ENCODE assay signal across 18 mouse cellular contexts in the genomic region with DNA sequence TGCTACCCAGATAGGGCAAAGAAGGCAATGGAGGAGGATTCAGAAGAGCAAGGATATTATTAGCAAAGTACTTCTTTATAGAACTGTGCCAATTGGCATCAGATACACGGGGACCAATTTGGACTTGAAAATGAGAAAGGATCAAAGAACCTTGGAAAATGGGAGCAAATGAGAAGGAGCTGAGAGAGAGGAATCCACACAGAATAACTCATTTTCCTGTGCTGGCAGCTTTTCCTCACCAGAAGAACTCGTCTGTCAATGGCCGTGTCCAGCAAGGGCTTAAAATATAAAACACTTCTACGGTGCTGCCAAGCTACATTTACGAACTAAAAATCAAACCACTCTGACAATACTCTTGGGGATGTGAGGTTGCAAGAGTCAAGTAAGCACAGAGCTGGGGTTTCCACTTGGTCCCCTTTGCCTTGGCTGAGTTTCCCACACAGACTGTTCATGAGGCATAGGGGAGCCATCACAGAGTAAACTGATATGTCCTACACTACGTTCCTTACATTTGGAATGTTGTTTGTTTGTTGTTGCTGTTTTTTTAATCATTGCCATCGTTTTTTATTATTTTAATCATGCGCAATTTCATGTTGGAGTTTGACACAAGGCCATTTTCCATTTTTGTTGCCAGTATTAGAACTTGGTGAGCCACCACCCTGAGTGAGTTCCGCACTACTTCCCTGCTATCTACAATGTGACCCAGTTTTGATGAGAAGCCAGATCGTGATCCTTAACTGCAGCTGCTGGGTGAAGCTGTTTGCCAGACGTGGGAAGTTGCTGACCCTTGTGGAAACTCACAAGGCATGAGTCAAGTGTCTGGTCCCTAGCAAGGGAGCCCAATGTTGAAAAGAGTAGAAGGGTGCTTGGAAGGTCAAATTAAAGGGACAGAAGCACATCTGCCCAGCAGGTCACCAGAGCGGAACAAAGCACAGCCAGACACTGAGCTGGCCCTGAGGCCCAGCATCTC.
A peak's percentile ranks its signal among the peaks of the same experiment; 100 is the strongest.
DNase-seq lines count a peak whose midpoint lies in the region; ATAC-seq and TF ChIP-seq lines count a peak whose summit lies in the region.
"Had no signal": no experiment of that assay in that cellular context is flagged by ENCODE, and none has a peak within 500 bp of the region (broad histone marks: within the 10 kb centered on the region; RNA-seq: fewer than 3 reads in every experiment).

No protein-coding gene starts in this region.

- H3K27ac ChIP-seq in CH12.LX (ENCODE audit: insufficient read depth, low read depth): no peak overlapping the region
- H3K27ac ChIP-seq in embryonic facial prominence, embryonic 14.5 days (replicated peaks; ENCODE audit: low read depth, low read length): no peak overlapping the region; the same call in 1 of the 2 replicates
- H3K27ac ChIP-seq in midbrain, embryonic 13.5 days: no peak overlapping the region
- H3K27ac ChIP-seq: forebrain, embryonic 15.5 days; hindbrain, embryonic 12.5 days; intestine, embryonic 15.5 days; limb, embryonic 15.5 days; liver, embryonic 15.5 days had no signal

- TF ChIP-seq RAD21 in CH12.LX (IDR thresholded peaks at IDR 0.05; ENCODE audit: low read depth, low read length): no peak

- H3K4me3 ChIP-seq in CH12.LX (replicated peaks in 1 of 3; ENCODE audit: low read depth in 2 of 3, low read length in 2 of 3, poor library complexity in 1 of 3): no peak overlapping the region
- H3K4me3 ChIP-seq in embryonic facial prominence, embryonic 14.5 days (ENCODE audit: low read depth, low read length): no peak overlapping the region
- H3K4me3 ChIP-seq in midbrain, embryonic 13.5 days (replicated peaks): no peak overlapping the region
- H3K4me3 ChIP-seq: forebrain, embryonic 15.5 days; hindbrain, embryonic 12.5 days; intestine, embryonic 15.5 days; limb, embryonic 15.5 days; liver, embryonic 15.5 days had no signal

- H3K27me3 ChIP-seq in CH12.LX (replicated peaks): no peaks in the 10 kb centered on the region
- no peaks in the 10 kb centered on the region for H3K27me3 ChIP-seq in embryonic facial prominence, embryonic 14.5 days (replicated peaks; ENCODE audit: control insufficient read depth, insufficient read depth, low read length)
- 0 out of 2 replicates have a peak, but pooled peaks cover 3% of the 10 kb centered on the region for H3K27me3 ChIP-seq in midbrain, embryonic 13.5 days
- H3K27me3 ChIP-seq: forebrain, embryonic 15.5 days; hindbrain, embryonic 12.5 days; intestine, embryonic 15.5 days; limb, embryonic 15.5 days; liver, embryonic 15.5 days had no signal

- DNase-seq in heart, adult 11 months: peak; percentile 86
- no peak for DNase-seq in heart, postnatal 14 days
- no peak for DNase-seq in CH12.LX (ENCODE audit: extremely low read depth)
- DNase-seq in embryonic facial prominence, embryonic 14.5 days (ENCODE audit: low spot score): peak; percentile 87
- DNase-seq in gastrocnemius, postnatal 25 days: peak; percentile 68
- no peak for DNase-seq in adrenal gland, adult 18-20 months (ENCODE audit: low spot score in 2 of 2)
- DNase-seq: cerebellum, adult 9-10 months; heart, postnatal 10 days; kidney, postnatal 36 days; right cerebral cortex, adult 18-20 months; thymus, postnatal 36 days had no signal

- no peak for TF ChIP-seq CTCF in CH12.LX (conservative IDR thresholded peaks at IDR 0.05 in 1 of 2, IDR thresholded peaks at IDR 0.05 in 1 of 2; ENCODE audit: low read depth in 2 of 2, low read length in 2 of 2)

- TF ChIP-seq EP300 in CH12.LX (IDR thresholded peaks at IDR 0.05; ENCODE audit: low read length): no peak

- TF ChIP-seq POLR2A in CH12.LX (IDR thresholded peaks at IDR 0.05; ENCODE audit: low read depth, low read length): no peak

- intact Hi-C loops in heart, postnatal 14 days (cut with DNase I): no loop called here

- ATAC-seq in embryonic facial prominence, embryonic 14.5 days (ENCODE audit: low read depth): no peak
- no peak for ATAC-seq in midbrain, embryonic 13.5 days
- ATAC-seq: forebrain, embryonic 15.5 days; intestine, embryonic 15.5 days had no signal

- no peak overlapping the region for H3K9ac ChIP-seq in CH12.LX (ENCODE audit: insufficient read depth, low read depth)
- no peak overlapping the region for H3K9ac ChIP-seq in embryonic facial prominence, embryonic 14.5 days (ENCODE audit: low read depth, low read length)
- H3K9ac ChIP-seq in midbrain, embryonic 13.5 days (replicated peaks): no peak overlapping the region
- H3K9ac ChIP-seq: forebrain, embryonic 15.5 days; hindbrain, embryonic 12.5 days; intestine, embryonic 15.5 days; limb, embryonic 15.5 days; liver, embryonic 15.5 days had no signal

- dilution Hi-C loops in CH12.LX (cut with MboI; ENCODE audit: extremely low pct_ligation_motif_present, extremely low pct_unique_long_range_greater_than_20kb, low sequenced_read_pairs): no loop called here

- no peaks in the 10 kb centered on the region for H3K9me3 ChIP-seq in CH12.LX (replicated peaks; ENCODE audit: low read length)
- H3K9me3 ChIP-seq in embryonic facial prominence, embryonic 14.5 days (ENCODE audit: control insufficient read depth, low read length): no peaks in the 10 kb centered on the region
- H3K9me3 ChIP-seq in midbrain, embryonic 13.5 days: no peaks in the 10 kb centered on the region
- H3K9me3 ChIP-seq: forebrain, embryonic 15.5 days; hindbrain, embryonic 12.5 days; intestine, embryonic 15.5 days; limb, embryonic 15.5 days; liver, embryonic 15.5 days had no signal

- in situ Hi-C loops in CH12.LX (cut with MboI; ENCODE audit: low pct_ligation_motif_present, low pct_unique_long_range_greater_than_20kb, low sequenced_read_pairs): no loop called here

- WGBS in embryonic facial prominence, embryonic 14.5 days: 57% methylated on average over 12 of the region's 12 CpGs
- WGBS in midbrain, embryonic 13.5 days: 85% methylated on average over 12 of the region's 12 CpGs

- no peak overlapping the region for H3K4me2 ChIP-seq in CH12.LX (ENCODE audit: insufficient read depth, low read depth, poor library complexity, severe bottlenecking)
- H3K4me2 ChIP-seq in embryonic facial prominence, embryonic 14.5 days (ENCODE audit: low read depth, low read length): no peak overlapping the region
- H3K4me2 ChIP-seq in midbrain, embryonic 13.5 days (replicated peaks): no peak overlapping the region
- H3K4me2 ChIP-seq: forebrain, embryonic 15.5 days; heart, embryonic 11.5 days; hindbrain, embryonic 12.5 days; intestine, embryonic 15.5 days; limb, embryonic 15.5 days; liver, embryonic 15.5 days had no signal

- peaks cover 4 to 34% of the 10 kb centered on the region in 2 experiments; a peak in 2 of 4 replicates for H3K4me1 ChIP-seq in CH12.LX (ENCODE audit: control insufficient read depth in 1 of 2, insufficient read depth in 2 of 2)
- H3K4me1 ChIP-seq in embryonic facial prominence, embryonic 14.5 days (ENCODE audit: control insufficient read depth, insufficient read depth, low read length): peaks cover 27% of the 10 kb centered on the region
- 0 out of 2 replicates have a peak, but pooled peaks cover 8% of the 10 kb centered on the region for H3K4me1 ChIP-seq in midbrain, embryonic 13.5 days (replicated peaks)
- H3K4me1 ChIP-seq: intestine, embryonic 15.5 days; liver, embryonic 15.5 days had no signal

- no peaks in the 10 kb centered on the region for H3K79me2 ChIP-seq in CH12.LX (replicated peaks; ENCODE audit: control insufficient read depth, extremely low read depth, insufficient read depth, poor library complexity, severe bottlenecking)

- no peaks in the 10 kb centered on the region for H3K36me3 ChIP-seq in CH12.LX (replicated peaks in 1 of 2; ENCODE audit: control insufficient read depth in 1 of 2, insufficient read depth in 1 of 2, low read length in 1 of 2)
- H3K36me3 ChIP-seq in embryonic facial prominence, embryonic 14.5 days (ENCODE audit: control insufficient read depth, insufficient read depth, low read length): no peaks in the 10 kb centered on the region
- no peaks in the 10 kb centered on the region for H3K36me3 ChIP-seq in midbrain, embryonic 13.5 days
- H3K36me3 ChIP-seq: forebrain, embryonic 15.5 days; hindbrain, embryonic 12.5 days; intestine, embryonic 15.5 days; limb, embryonic 15.5 days; liver, embryonic 15.5 days had no signal

TF ChIP-seq in CH12.LX, 34 proteins besides CTCF, POLR2A, EP300 and RAD21:
- TF ChIP-seq PAX5 (IDR thresholded peaks at IDR 0.05; ENCODE audit: low read length) (0 out of 2 replicates have a peak, but pooled peaks have one; percentile 14), IRF4 (IDR thresholded peaks at IDR 0.05; ENCODE audit: low read depth, low read length) (no peak)

Comparison
In these comparisons a context has a peak if more than half of its experiments do, and no peak if none do; other contexts are left out.
1. DNase-seq: peak in heart, adult 11 months (single experiment), embryonic facial prominence, embryonic 14.5 days (single experiment) and gastrocnemius, postnatal 25 days (single experiment); none in heart, postnatal 14 days (0 of 2), CH12.LX (single experiment) and adrenal gland, adult 18-20 months (0 of 2).